In the genomic region with DNA sequence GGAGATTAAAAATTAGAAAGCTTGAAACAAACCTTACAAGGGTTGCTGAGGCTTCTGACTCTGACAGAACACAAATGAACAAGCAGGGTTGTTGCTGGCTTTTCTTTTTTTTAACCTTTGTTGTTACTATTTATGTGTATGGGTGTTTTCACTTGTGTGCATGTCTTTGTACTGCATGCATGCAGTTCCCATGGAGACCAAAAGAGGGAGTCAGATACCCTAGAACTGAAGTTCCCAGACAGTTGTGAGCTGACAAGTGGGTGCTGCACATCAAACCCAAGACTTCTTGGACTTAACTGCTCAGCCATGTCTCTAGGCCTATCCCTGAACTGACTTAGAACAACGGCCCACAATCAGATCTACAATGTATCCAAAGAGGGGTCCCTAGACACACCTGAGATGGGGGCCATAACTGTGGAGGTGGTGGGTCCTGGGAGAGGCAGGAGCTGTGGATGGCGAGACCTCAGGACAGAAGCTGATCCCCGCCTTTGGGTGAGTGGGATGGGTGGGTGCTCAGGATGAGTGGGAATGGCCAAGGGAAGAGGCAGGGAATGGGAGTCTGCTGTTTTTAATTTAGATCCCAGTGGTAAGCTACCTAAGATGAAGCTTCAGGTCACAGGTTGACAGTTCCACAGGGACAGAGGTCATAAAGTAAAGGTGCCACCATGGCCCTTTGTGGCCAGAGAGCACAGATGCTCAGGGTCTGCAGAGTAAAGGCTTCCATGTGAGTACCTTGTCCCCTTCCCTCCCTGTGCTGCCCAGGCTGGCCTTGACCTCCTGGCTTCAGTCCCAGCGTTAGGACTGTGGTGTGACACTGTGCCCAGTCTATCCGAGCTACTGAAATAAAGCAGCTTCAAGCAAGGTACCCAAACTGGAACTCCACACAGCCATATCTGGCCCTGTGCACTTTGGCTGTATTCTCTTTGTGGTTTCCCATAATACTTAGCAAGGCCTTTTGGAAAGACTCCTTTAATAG, we compare ENCODE assay signal across 8 mouse cellular contexts.
DNase-seq lines count a peak whose midpoint lies in the region; ATAC-seq and TF ChIP-seq lines count a peak whose summit lies in the region.

No protein-coding gene starts in this region.

- no peak overlapping the region for H3K4me2 ChIP-seq in forebrain, postnatal 0 days (ENCODE audit: low read depth)
- no peak overlapping the region for H3K4me2 ChIP-seq in forebrain, embryonic 11.5 days (ENCODE audit: low read depth, low read length, severe bottlenecking)
- no peak overlapping the region for H3K4me2 ChIP-seq in midbrain, embryonic 12.5 days (replicated peaks)
- H3K4me2 ChIP-seq in midbrain, embryonic 13.5 days (replicated peaks), result no peak overlapping the region
- H3K4me2 ChIP-seq in hindbrain, embryonic 16.5 days (ENCODE audit: low read length), result no peak overlapping the region
- peak overlapping the region; percentile 20; the same call in 1 of the 2 replicates for H3K4me2 ChIP-seq in stomach, embryonic 16.5 days (ENCODE audit: low read depth, low read length)

- 83% methylated on average over 5 of the region's 5 CpGs for WGBS in forebrain, postnatal 0 days
- WGBS in forebrain, embryonic 11.5 days, result 90% methylated on average over 5 of the region's 5 CpGs
- WGBS in midbrain, embryonic 12.5 days, result 89% methylated on average over 5 of the region's 5 CpGs
- WGBS in midbrain, embryonic 13.5 days, result 91% methylated on average over 5 of the region's 5 CpGs
- WGBS in hindbrain, embryonic 16.5 days, result 90% methylated on average over 5 of the region's 5 CpGs
- 92% methylated on average over 5 of the region's 5 CpGs for WGBS in stomach, embryonic 16.5 days

- ATAC-seq in forebrain, postnatal 0 days, result no peak
- ATAC-seq in forebrain, embryonic 11.5 days (replicated peaks; ENCODE audit: low FRiP score), result no peak
- ATAC-seq in midbrain, embryonic 12.5 days (ENCODE audit: low FRiP score, low read depth), result no peak
- ATAC-seq in midbrain, embryonic 13.5 days, result no peak
- 0 out of 2 replicates have a peak, but pooled peaks have one; percentile 22 for ATAC-seq in hindbrain, embryonic 16.5 days
- no peak for ATAC-seq in stomach, embryonic 16.5 days (ENCODE audit: insufficient read depth, low FRiP score)

- intact Hi-C loops in left cerebral cortex, postnatal 10 days (cut with DNase I), result no loop called here

- no peak overlapping the region for H3K4me3 ChIP-seq in forebrain, postnatal 0 days (ENCODE audit: low read depth, low read length)
- H3K4me3 ChIP-seq in forebrain, embryonic 11.5 days (ENCODE audit: low read depth, low read length), result no peak overlapping the region
- no peak overlapping the region for H3K4me3 ChIP-seq in midbrain, embryonic 12.5 days
- H3K4me3 ChIP-seq in midbrain, embryonic 13.5 days (replicated peaks), result no peak overlapping the region
- H3K4me3 ChIP-seq in hindbrain, embryonic 16.5 days (ENCODE audit: low read length), result no peak overlapping the region
- no peak overlapping the region for H3K4me3 ChIP-seq in stomach, embryonic 16.5 days (replicated peaks; ENCODE audit: low read length)

- TF ChIP-seq CTCF in forebrain, postnatal 0 days (IDR thresholded peaks at IDR 0.05; ENCODE audit: low read depth), result peak; percentile 53; the same call in 1 of the 2 replicates

- H3K27me3 ChIP-seq in forebrain, postnatal 0 days (ENCODE audit: insufficient read depth, low read length), result no peaks in the 10 kb centered on the region
- H3K27me3 ChIP-seq in forebrain, embryonic 11.5 days (ENCODE audit: control insufficient read depth, insufficient read depth, low read length), result no peaks in the 10 kb centered on the region
- no peaks in the 10 kb centered on the region for H3K27me3 ChIP-seq in midbrain, embryonic 12.5 days
- no peaks in the 10 kb centered on the region for H3K27me3 ChIP-seq in midbrain, embryonic 13.5 days
- no peaks in the 10 kb centered on the region for H3K27me3 ChIP-seq in hindbrain, embryonic 16.5 days (replicated peaks; ENCODE audit: control insufficient read depth, insufficient read depth, low read length)
- H3K27me3 ChIP-seq in stomach, embryonic 16.5 days (ENCODE audit: control insufficient read depth, insufficient read depth, low read length), result no peaks in the 10 kb centered on the region

- no peaks in the 10 kb centered on the region for H3K4me1 ChIP-seq in forebrain, postnatal 0 days (ENCODE audit: insufficient read depth)
- H3K4me1 ChIP-seq in forebrain, embryonic 11.5 days (replicated peaks; ENCODE audit: control insufficient read depth, insufficient read depth, low read length), result peaks cover 3% of the 10 kb centered on the region; the same call in 1 of the 2 replicates
- H3K4me1 ChIP-seq in midbrain, embryonic 12.5 days, result peaks cover 21% of the 10 kb centered on the region
- H3K4me1 ChIP-seq in midbrain, embryonic 13.5 days (replicated peaks), result peaks cover 20% of the 10 kb centered on the region
- H3K4me1 ChIP-seq in hindbrain, embryonic 16.5 days (ENCODE audit: control insufficient read depth, insufficient read depth, low read depth, low read length), result peaks cover 2% of the 10 kb centered on the region; the same call in 1 of the 2 replicates
- peaks cover 50% of the 10 kb centered on the region for H3K4me1 ChIP-seq in stomach, embryonic 16.5 days (ENCODE audit: control insufficient read depth, insufficient read depth, low read length)

- H3K9me3 ChIP-seq in forebrain, postnatal 0 days (ENCODE audit: low read length), result no peaks in the 10 kb centered on the region
- no peaks in the 10 kb centered on the region for H3K9me3 ChIP-seq in forebrain, embryonic 11.5 days (ENCODE audit: control insufficient read depth, low read length)
- no peaks in the 10 kb centered on the region for H3K9me3 ChIP-seq in midbrain, embryonic 12.5 days
- no peaks in the 10 kb centered on the region for H3K9me3 ChIP-seq in midbrain, embryonic 13.5 days
- H3K9me3 ChIP-seq in hindbrain, embryonic 16.5 days (ENCODE audit: control insufficient read depth, low read length), result no peaks in the 10 kb centered on the region
- H3K9me3 ChIP-seq in stomach, embryonic 16.5 days (replicated peaks; ENCODE audit: control insufficient read depth, low read length), result no peaks in the 10 kb centered on the region

- DNase-seq in forebrain, postnatal 0 days, result no peak
- no peak for DNase-seq in forebrain, embryonic 11.5 days (ENCODE audit: low spot score)
- DNase-seq in testis, postnatal 14 days (ENCODE audit: low spot score), result no peak
- DNase-seq in left cerebral cortex, postnatal 10 days (ENCODE audit: extremely low spot score in 1 of 2, low spot score in 2 of 2), result no peak

- H3K36me3 ChIP-seq in forebrain, postnatal 0 days (ENCODE audit: insufficient read depth), result no peaks in the 10 kb centered on the region; the same call in 1 of the 2 replicates
- H3K36me3 ChIP-seq in forebrain, embryonic 11.5 days (ENCODE audit: control insufficient read depth, insufficient read depth, low read length), result no peaks in the 10 kb centered on the region
- H3K36me3 ChIP-seq in midbrain, embryonic 12.5 days, result no peaks in the 10 kb centered on the region
- H3K36me3 ChIP-seq in midbrain, embryonic 13.5 days, result no peaks in the 10 kb centered on the region
- no peaks in the 10 kb centered on the region for H3K36me3 ChIP-seq in hindbrain, embryonic 16.5 days (ENCODE audit: control insufficient read depth, insufficient read depth, low read length)
- H3K36me3 ChIP-seq in stomach, embryonic 16.5 days (ENCODE audit: control insufficient read depth, insufficient read depth, low read length), result no peaks in the 10 kb centered on the region

- H3K9ac ChIP-seq in forebrain, postnatal 0 days, result no peak overlapping the region
- H3K9ac ChIP-seq in forebrain, embryonic 11.5 days (ENCODE audit: low read length), result no peak overlapping the region
- H3K9ac ChIP-seq in midbrain, embryonic 12.5 days (replicated peaks), result no peak overlapping the region
- no peak overlapping the region for H3K9ac ChIP-seq in midbrain, embryonic 13.5 days (replicated peaks)
- H3K9ac ChIP-seq in hindbrain, embryonic 16.5 days (ENCODE audit: low read depth, low read length), result no peak overlapping the region
- H3K9ac ChIP-seq in stomach, embryonic 16.5 days (ENCODE audit: low read length), result no peak overlapping the region

- no peak overlapping the region for H3K27ac ChIP-seq in forebrain, postnatal 0 days (ENCODE audit: low read depth, low read length)
- no peak overlapping the region for H3K27ac ChIP-seq in forebrain, embryonic 11.5 days (ENCODE audit: low read depth, low read length)
- 0 out of 2 replicates have a peak overlapping the region, but pooled peaks have one; percentile 20 for H3K27ac ChIP-seq in midbrain, embryonic 12.5 days (replicated peaks)
- H3K27ac ChIP-seq in midbrain, embryonic 13.5 days, result no peak overlapping the region
- H3K27ac ChIP-seq in hindbrain, embryonic 16.5 days (ENCODE audit: low read depth, low read length), result no peak overlapping the region
- peak overlapping the region; percentile 93 for H3K27ac ChIP-seq in stomach, embryonic 16.5 days (ENCODE audit: low read length)

Comparison
In these comparisons a context has a peak if more than half of its experiments do, and no peak if none do; other contexts are left out.
1. H3K27ac ChIP-seq: peak in midbrain, embryonic 12.5 days (single experiment) and stomach, embryonic 16.5 days (single experiment); none in forebrain, postnatal 0 days (single experiment), forebrain, embryonic 11.5 days (single experiment), midbrain, embryonic 13.5 days (single experiment) and hindbrain, embryonic 16.5 days (single experiment).